Mouse (Mus musculus) retina, embryonic 14.5 days (tissue): ENCODE measurements around the gene Csnk1d.

Source experiments
- DNase-seq: peaks from one replicate; pipeline ENCODE4 v3.0.0-alpha.2; 2015; ENCODE audit warnings: low spot score

Csnk1d gene

DNA sequence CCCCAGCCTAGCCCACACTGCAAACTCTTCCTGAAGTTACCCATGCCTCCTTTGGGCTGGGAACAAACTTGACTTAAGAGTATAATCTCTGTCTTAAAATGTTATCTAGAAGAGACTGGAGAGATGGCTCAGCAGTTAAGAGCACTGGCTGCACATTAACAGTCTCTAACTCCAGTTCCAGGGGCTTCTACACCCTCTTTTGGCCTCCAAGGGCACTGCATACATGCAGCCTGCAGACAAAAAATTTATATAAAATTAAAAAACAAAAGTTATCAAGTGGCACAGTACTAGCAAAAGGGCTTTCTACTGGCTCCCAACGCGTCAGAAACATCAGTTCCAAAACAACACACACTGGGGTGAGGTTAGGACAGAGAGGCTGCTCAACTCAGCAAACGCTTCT lies 3.5 kb downstream of the Csnk1d start:
- no peak for DNase-seq

DNA sequence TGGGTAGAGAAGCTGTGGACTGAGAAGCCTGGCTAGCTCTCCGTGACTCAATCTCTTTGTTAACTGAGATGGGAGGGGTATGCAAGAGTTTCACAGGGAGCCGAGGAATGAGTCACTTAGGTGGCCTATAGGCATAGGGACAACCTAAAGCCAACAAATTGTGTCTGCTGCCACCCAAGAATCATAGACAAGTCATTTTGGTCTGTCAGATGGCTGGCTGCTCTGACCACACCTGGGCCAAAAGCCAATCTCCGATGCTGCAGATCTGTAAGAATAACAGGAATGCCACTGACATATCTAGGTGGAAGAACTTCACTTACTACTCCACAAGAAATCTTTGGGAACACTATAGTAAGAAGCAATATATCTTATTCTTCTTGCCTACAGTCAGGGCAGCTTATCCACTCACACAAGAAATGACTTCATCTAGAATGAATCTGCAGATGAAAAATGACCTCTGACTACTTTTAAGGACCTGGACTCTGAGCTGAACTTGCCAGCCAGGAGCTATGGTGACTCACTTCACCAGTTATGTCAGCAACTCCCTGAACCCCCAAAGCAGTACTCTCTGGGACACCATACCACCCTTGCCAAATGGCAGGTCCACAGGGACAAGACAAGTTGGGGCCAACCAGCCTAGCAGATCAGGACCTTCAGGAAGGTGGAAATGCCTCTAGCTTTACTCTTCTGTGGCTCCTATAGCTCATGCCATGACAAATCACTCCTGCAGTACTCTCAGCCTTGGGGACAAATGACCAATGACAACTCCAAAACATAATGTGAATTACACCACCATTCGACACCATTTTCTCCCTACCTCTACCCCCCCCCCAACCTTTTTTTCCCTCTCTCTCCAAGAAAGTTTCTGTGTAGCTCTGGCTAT lies 6.4 kb downstream of the Csnk1d start:
- DNase-seq = no peak

- no peak for DNase-seq
These were observed 8.7 kb downstream of the Csnk1d start for GRCm38 (mm10) chr11:120982459-120982858.

- no peak for DNase-seq
These were observed 9.5 kb downstream of the Csnk1d start for GRCm38 (mm10) chr11:120981661-120982060.

DNA sequence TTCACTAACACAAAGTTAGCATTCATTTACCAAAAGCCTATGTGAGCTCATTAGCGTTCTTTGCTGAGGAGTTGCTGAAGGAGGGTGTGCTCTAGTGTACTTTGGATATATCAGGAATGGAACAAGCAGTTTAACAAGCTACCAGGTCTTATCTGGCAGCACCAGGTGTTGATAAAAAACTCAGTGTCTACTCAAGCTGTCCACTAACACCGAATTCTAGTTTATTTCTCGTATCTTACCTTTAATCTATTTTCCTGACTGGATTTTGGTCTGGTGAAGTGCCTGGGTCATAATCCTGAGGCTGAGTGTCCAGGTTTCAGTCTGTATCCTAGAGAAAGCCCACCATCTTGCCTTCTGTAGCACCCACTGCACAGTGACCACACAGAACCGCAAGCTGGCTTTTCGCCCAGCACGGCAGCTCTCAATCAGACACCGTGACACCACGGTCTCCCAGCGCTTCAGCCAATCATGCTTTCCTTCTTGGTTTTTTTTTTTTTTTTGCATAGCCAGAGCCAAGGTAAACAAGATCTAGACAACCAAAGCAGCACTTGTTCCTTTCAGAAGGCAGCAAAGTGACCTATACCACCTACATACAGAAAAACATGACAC lies 10.6 kb downstream of the Csnk1d start:
- no peak for DNase-seq

DNA sequence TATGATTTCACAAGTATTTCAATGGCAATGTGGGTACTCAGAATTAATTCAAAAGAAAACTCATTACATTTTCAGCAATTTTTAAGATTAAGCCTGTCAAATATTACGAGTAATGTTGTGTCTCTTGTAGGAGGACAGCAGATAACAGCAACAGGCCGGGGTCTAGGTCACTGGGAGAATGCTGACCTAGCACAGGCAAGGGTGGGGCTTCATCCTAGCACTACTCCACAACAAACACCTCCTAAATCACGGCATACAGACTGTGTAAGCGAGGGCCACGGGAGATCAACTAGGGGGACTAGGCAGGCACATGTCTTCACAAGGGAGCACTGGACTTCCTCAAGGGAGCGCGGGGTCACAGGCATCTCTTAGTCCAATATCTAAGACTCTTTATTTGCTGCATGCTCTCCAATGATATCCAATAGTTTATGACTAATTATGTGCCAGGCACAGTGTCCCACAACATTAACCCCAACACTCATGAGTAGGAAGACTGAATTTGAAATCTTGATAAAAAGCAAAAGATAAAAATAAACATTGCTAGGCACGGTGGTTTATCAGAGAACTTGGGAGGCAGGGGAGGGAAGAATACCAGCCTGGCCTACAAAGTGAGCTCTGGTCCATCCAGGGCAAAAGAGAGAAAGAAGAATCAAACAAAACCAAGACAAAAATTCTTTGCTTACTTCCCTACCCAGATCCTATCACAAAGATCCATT lies 11.3 kb downstream of the Csnk1d start:
- DNase-seq = no peak

GRCm38 (mm10) chr11:120973318-120973717 lies 17.8 kb downstream of the Csnk1d start:
- no peak for DNase-seq

- no peak for DNase-seq
These were observed 19.9 kb downstream of the Csnk1d start for GRCm38 (mm10) chr11:120971237-120971636.

- no peak for DNase-seq
These were observed 21.4 kb downstream of the Csnk1d start for GRCm38 (mm10) chr11:120969742-120970141.

GRCm38 (mm10) chr11:120965587-120965986 lies 25.5 kb downstream of the Csnk1d start:
- no peak for DNase-seq

DNA sequence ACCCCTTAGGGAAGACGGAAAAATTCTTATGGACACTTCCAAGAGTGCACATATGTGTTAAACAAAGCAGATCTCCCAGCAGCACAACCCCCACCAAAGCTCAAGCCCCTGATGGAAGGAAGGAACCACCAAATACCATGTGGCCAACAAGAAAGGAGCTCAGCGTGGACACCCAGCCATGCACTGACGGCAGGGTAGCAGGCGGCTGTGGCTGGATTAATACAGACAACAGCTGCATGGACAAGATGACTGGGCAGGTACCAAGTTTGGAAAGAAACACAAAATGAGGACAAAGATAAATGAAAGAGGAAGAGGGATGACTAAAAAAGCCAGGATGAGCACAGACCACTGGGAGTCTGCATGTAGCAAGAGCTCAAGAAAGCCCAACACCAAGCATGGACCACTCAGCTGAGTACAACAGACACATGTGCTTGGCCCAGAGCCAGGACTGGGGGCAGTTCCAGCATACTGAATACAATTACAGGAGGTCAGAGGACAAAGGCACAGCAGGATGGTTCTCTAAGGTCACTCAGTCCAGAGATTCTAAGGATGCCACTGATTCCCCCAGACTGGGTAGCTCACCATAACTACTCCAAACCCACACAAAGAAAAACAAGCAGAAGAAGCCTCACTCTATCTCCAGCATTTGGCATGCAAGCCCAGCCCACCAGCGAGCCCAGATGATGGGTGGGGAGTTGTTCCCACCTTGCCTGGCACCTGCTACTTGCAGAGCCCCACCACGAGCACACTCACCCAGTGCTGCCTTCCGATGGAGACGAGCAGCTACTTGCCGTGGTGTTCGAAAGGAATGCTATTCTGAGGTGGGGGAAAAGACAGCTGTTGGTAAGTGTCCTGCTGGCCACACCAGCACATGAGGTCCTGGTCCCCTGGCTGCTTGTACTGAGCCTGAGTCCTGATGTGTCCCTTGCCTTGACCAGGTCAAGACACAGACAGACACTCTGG lies 26.7 kb downstream of the Csnk1d start:
- peak; percentile 33 for DNase-seq

GRCm38 (mm10) chr11:120962909-120963308 lies 28.2 kb downstream of the Csnk1d start:
- no peak for DNase-seq

DNA sequence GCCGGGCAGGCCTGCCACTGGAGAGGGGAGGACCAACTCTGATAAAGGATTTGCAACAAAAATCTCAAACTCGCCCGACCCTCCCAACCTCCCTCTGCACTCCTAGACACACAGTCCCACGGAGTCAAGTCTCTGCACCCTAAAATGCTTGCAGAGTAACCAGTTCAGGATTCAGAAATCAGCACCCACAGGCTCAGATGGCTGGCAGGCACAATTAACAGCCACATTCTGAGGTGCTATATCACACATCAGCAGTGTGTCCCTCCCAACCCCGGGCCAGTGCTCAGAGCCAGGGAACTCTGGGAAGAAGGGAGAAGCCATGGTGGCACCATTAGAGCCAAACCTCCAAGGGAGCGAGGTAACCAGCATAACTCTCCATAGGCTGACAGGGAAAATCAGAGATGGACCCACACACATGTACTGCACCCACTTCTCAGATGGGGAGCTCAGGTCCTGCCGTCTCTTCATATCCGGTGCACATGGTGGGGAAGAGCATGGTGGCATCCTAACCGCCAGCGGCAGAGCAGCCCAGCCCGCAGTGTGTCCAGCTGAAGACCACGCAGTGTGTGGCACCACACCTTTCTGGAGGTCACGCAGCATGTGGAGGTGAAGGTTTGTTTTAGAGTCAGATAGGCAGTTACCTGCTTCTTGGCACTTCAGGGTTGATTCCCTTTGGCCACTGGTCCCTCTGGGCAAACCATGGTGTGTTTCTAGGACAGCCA lies 28.9 kb downstream of the Csnk1d start:
- no peak for DNase-seq

GRCm38 (mm10) chr11:120961594-120961993 lies 29.5 kb downstream of the Csnk1d start:
- no peak for DNase-seq

DNA sequence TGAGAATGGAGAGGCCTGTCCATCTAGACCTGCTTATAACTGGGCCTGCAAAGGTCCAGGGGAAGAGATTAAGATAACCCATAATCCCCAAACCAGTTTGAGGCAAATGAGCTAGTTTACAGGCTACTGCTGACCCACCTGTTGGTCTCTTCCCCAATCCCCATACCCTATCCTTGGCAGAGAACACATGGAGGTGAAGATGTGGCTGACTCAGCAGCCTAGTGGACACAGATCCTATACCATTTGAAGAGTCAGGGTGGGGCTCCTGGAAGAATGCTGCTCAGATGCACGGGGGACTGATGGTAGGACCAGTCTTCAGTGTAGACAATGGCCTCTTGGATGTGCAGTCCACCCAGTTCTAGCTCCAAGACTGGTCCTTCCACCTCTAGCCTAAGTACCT lies 30.9 kb downstream of the Csnk1d start:
- no peak for DNase-seq

DNA sequence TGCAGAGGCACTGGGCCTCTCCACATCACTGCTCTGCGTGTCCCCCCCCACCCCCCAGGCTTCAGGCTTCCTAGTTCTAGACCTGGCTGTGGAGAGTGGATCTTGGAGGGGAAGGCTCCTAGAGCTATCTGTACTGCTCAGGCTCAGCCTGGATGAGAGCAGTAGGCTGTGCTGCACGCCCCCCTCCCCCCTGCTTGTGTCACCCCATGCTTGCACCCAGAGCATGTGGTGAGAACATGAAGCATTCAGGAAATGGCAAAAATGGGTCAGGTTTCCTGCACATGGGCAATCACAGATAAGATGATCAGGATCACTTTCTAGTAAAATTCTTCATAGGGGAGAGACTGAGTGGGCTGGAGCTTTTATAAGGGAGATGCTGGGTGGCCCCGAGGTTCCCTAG lies 31.6 kb downstream of the Csnk1d start:
- DNase-seq = no peak

DNA sequence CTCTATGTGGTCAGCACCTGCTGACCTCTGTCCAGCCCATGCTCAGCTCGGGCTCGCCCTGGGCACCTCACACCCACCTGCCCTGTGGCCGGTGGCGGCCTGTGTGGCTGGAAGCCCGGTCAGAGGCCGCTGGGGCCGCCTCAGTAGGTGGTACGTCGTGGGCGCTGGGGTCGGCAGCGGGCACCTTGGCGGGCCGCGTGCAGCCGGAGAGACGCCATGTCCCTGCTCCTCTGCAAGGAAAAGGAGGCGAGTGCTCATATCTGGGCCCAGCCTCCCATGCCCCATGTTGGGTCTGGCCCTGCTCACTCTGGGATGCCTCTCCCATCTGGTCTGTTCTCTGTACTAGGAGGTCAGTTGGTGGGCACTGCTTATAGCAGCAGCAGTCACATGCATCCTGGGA lies 32.1 kb downstream of the Csnk1d start:
- DNase-seq = no peak

DNA sequence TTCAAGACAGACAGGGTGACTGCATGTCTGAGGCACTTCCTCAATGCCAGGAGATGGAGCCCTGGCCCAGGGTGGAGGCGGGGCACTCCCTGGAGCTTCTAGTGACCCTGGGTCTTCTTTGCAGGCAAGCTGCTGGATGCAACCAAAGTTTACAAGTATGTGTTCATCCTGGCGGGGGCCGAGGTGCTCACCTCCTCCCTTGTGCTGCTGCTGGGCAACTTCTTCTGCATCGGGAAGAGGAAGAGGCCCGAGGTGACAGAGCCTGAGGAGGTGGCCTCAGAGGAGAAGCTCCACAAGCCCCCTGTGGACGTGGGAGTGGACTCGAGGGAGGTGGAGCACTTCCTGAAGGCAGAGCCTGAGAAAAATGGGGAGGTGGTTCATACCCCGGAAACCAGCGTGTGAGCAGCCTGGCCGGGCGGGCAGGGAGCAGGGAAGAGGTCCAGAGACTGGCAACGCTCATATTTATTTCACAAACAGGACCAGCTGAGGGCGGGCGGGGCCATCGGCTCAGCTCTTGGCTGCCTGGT lies 33.3 kb downstream of the Csnk1d start:
- no peak for DNase-seq

- no peak for DNase-seq
These were observed 34.1 kb downstream of the Csnk1d start for GRCm38 (mm10) chr11:120957052-120957451.

- no peak for DNase-seq
These were observed 35.4 kb downstream of the Csnk1d start for GRCm38 (mm10) chr11:120955701-120956100.

DNA sequence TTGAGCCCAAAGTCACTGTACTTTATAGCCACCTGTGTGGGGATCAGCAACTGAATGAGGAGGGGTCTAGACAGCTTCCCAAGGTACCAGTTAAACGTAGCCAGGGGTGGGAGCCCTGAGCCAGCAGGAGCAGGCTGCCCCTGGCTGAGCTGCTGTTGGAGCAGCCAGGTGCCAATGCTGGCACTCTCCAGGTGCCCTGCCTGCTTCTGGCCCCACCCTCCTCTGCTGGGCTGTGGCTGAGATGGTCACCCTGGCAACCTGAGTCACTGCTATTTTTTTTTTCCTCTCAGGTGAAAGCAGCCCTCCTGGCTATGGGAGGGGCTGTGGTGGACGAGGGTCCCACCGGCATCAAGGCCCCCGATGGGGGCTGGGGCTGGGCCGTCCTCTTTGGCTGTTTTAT lies 36.2 kb downstream of the Csnk1d start:
- no peak for DNase-seq
